Mouse (Mus musculus): ENCODE results near the gene Il1rap. TPM values are rescaled to one million over a fixed set of nuclear protein-coding genes. Genes with fewer than 3 reads are reported as not detected.
A peak's percentile ranks its signal among the peaks of the same experiment; 100 is the strongest.

Gene Il1rap
- total RNA-seq (2021): 10 to 100 TPM; 58.6 to 64.9 TPM
- long read RNA-seq, full-length matches to known transcripts: 65 of 80 reads
- long read RNA-seq, partial matches to known transcripts: 2 of 80 reads
- long read RNA-seq, other reads (novel, unspliced or antisense): 13 of 80 reads

- DNase-seq (ENCODE audit: low spot score in 2 of 2): peak; percentile 95 to 96
Measured at GRCm38 (mm10) chr16:26581048-26581912, at the start of gene Il1rap. Il1rap (plus strand) TSS chr16:26581704.

- DNase-seq (ENCODE audit: low spot score in 2 of 2): no peak
Measured at GRCm38 (mm10) chr16:26532287-26532686, 49.2 kb upstream of the Il1rap start.

- DNase-seq (ENCODE audit: low spot score in 2 of 2): no peak
Measured at GRCm38 (mm10) chr16:26546170-26546878, 35.2 kb upstream of the Il1rap start.

GRCm38 (mm10) chr16:26546879-26547206, 34.7 kb upstream of the Il1rap start:
- peak in 1 of 2 experiments; percentile 45 for DNase-seq (ENCODE audit: low spot score in 2 of 2)

GRCm38 (mm10) chr16:26549221-26549620, 32.3 kb upstream of the Il1rap start:
- peak; percentile 81 to 90 for DNase-seq (ENCODE audit: low spot score in 2 of 2)

DNA sequence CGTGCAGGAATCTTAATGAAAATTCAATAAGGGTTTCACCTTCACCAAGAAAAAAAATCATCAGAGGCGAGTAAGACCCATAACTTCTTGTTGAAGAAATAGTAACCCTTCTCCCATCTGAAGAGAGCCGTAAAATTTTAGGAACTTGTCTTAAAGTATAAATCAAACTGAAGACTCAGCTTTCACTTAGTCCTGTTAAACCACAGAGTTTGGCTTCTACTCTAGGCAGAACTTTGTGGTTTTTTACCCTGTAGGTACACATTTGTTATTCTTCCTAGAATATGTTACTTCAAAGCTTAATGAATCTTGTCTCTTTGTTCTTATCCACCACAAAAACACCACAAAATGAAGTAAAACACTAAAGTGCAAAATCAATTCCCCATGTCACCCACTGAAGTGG, 29.3 kb upstream of the Il1rap start:
- no peak for DNase-seq (ENCODE audit: low spot score in 2 of 2)

DNA sequence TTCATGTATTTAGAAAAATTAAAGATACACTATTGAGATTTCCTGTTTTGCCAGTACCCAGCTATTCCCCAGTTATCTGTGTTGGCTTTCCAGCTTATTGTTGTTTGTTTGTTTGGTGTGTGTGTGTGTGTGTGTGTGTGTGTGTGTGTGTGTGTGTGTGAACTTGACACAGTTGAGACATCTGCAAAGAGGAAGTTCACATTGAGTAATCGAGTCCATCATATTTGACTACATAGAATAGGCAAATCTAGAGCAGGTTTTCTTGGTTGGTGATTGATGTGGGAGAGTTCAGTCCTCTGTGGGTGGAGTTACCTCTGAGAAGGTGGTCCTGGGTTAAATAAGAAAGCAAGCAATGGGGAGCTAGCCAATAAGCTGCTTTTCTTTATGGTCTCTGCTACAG, 22.7 kb upstream of the Il1rap start:
- DNase-seq (ENCODE audit: low spot score in 2 of 2): no peak

GRCm38 (mm10) chr16:26561743-26562142, 19.8 kb upstream of the Il1rap start:
- DNase-seq (ENCODE audit: low spot score in 2 of 2): no peak

DNA sequence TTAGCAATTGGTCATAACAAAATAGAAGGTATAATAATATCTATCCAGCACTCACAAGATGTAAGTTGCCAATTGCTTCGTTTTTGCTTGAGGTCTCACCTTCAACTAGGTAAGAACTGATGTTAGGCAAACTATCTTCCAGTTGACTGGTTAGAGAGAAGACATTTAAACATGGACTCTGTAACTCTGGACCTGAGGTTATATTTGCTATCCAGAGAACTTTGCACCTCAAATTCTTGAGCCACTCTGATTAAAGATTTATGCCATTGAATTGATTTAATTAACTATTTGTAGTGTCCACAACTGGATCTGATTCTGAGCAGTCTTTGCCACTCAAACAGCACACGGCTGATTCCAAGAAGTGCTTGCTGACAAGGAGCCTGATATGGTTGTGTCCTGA, 18.7 kb upstream of the Il1rap start:
- no peak for DNase-seq (ENCODE audit: low spot score in 2 of 2)

DNA sequence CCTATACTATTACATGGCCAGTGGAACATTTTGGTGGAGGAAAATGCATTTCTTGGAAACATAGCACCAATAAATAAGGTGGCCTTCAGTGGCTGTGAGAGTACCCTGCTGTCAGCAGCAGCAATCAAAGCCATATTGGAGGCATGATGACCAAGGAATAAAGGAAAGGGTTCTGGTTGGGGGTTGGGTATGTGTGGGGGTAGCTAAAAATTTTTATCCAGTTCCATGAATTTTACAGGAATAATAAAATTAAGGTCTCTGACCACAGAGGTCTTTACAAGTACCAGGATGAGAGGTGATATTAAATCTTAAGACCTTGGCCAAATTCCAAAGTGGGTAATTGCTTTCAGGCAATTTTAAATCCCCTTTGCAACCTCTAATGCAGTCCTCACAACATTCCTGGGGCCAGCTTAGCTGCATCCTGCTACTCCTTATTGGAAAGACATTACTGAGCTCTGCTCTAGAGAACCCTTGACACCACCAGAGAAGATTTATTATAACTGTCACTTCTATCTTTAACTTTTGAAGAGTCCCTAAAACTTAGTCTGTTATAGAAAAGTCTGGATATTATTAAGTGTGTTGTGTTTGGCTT, 12.0 kb upstream of the Il1rap start:
- no peak for DNase-seq (ENCODE audit: low spot score in 2 of 2)

GRCm38 (mm10) chr16:26571836-26572235, 9.7 kb upstream of the Il1rap start:
- DNase-seq (ENCODE audit: low spot score in 2 of 2): no peak

DNA sequence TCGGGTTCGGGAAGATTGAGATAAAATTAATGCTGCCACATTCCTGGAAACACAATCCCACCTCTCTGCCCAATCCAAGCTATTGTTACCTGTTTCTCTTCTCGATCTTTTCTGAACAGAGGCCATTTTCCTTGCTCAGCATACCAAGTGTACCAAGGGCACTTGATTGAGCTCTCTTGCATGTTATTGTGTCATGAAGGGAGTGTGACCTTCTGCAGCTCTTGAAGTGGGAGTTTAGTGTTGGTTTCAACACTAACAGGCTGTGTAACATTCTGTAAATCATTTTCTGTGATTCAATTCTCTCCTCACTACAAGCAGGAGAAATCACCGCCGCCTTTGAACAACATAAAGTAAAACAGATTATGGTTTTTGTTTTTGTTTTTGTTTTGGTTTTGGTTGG, 7.3 kb upstream of the Il1rap start:
- no peak for DNase-seq (ENCODE audit: low spot score in 2 of 2)

GRCm38 (mm10) chr16:26581913-26582376, 441 bp downstream of the Il1rap start:
- peak; percentile 39 to 63 for DNase-seq (ENCODE audit: low spot score in 2 of 2)

GRCm38 (mm10) chr16:26585806-26586205, 4.3 kb downstream of the Il1rap start:
- no peak for DNase-seq (ENCODE audit: low spot score in 2 of 2)

GRCm38 (mm10) chr16:26590897-26591570, 9.5 kb downstream of the Il1rap start:
- no peak for DNase-seq (ENCODE audit: low spot score in 2 of 2)

DNA sequence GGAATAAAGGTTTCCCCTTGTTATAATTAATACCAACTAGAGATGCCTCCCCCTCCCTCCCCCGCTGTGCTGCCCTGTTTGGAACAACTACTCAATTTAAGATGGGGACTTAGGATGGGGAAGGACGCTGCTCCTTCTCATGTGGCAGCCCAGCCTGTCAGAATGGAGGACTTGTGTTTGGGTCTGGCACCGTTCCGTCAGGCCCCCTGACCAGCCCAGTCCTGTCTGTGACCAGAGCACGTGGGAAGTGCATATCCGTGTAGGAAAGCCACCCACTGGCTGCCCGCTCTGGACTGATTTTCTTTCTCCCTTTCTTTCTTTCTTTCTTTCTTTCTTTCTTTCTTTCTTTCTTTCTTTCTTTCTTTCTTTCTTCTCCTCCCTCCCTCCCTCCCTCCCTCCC, 14.9 kb downstream of the Il1rap start:
- no peak for DNase-seq (ENCODE audit: low spot score in 2 of 2)

DNA sequence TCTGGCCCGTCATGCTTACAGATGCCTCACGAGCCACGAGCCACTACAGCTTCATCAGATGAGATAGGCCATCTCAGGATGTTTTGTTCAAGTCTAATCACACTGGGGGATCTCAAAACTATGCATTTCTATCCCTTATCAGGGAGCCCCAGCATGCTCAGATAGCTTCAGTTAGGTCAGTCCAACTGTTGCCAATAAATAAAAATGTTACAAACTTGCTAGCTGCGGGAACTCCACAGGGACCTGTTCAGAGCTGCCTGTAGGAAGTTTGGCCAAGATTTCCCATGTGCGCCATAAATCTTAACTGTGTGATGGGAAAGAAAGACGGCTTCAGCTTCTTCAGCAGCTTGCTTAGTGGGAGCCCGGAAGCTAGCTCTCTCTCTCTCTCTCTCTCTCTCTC, 15.8 kb downstream of the Il1rap start:
- no peak for DNase-seq (ENCODE audit: low spot score in 2 of 2)

DNA sequence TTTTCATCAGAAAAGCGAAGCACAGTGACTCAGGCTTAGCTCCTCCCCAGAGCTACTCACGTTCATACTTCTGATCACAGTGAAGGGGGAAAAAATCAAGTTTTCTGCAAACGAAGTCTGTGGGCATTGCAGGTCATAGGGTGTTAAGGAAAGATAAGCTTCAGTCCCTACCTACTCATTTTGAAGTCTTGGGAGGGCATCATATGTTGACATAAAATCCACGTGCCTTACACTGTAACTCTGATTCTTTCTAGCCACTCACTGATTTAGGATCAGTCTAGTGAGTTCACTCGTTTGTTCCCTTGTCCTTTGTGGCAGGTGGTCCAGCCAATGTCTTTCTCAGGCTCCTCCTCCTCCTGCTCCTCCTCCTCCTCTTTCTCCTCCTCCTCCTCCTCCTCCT, 17.1 kb downstream of the Il1rap start:
- no peak for DNase-seq (ENCODE audit: low spot score in 2 of 2)

DNA sequence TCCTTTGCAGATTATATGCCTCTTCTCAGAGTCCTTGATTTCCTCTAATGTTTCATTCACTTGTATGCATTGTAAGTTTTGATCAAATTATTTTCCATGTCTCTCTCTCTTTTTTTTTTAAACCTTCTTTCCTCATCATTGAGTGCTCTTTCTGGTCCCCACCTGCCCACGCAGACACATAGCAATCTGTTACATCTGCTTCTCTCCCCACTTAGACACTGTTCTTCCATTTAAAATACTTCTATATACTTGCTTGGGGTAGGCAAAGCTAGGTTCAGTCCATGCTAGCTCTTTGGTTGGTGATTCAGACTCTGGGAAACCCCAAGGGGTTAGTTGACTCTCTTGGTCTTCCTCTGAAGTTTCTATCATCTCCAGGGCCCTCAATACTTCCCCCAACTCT, 20.0 kb downstream of the Il1rap start:
- peak in 1 of 2 experiments; percentile 80 for DNase-seq (ENCODE audit: low spot score in 2 of 2)

DNA sequence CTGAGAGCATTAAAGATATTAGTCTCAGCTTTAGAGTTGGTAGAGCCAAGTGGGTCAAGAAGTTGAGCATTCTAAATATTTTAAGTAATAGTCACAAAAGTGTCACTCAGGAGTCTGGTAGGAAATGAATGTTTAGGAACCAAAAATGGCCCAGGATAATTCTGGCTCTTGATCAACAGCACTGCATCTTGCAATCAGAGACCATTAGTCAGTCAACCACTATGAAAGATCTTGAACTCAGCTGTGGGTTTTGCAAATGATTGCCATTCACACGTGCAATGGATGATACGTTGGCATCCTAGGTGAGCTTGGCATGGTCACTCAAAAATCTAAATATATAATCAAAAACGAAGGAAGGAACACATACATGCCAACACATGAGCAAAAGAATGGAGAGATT, 23.1 kb downstream of the Il1rap start:
- DNase-seq (ENCODE audit: low spot score in 2 of 2): no peak

- DNase-seq (ENCODE audit: low spot score in 2 of 2): no peak
Measured at GRCm38 (mm10) chr16:26608003-26608402, 26.5 kb downstream of the Il1rap start.

Data from layer of hippocampus, adult 18-20 months (tissue).